Mouse (Mus musculus) CH12.LX (cell line): ENCODE results near the gene Lrrc28.

Experiments used
- CHD1 ChIP-seq: IDR thresholded peaks from 2 replicates; pipeline ENCODE4 v1.6.1; 2012; ENCODE audit warnings: low read depth, low read length, improper control_type of control experiment, inconsistent platforms
- CTCF ChIP-seq, 2 experiments: IDR thresholded peaks in 1 of 2; conservative IDR thresholded peaks in 1 of 2; 2 replicates each; pipeline ENCODE4 v1.5.1; 2011 to 2012; ENCODE audit warnings: low read depth in 2 of 2, low read length in 2 of 2, improper control_type of control experiment in 1 of 2, inconsistent platforms in 1 of 2, mild to moderate bottlenecking in 1 of 2, moderate library complexity in 1 of 2
- EP300 ChIP-seq: IDR thresholded peaks from 2 replicates; pipeline ENCODE4 v1.6.1; 2011; ENCODE audit warnings: low read length, improper control_type of control experiment
- HCFC1 ChIP-seq: IDR thresholded peaks from 2 replicates; pipeline ENCODE4 v1.6.1; 2012; ENCODE audit warnings: low read depth, mild to moderate bottlenecking, inconsistent platforms, low read length, improper control_type of control experiment
- JUN ChIP-seq: IDR thresholded peaks from 2 replicates; pipeline ENCODE4 v1.6.1; 2011; ENCODE audit warnings: low read depth, mild to moderate bottlenecking, low read length, improper control_type of control experiment, moderate library complexity; ENCODE audit not compliant: insufficient read depth
- KAT2A ChIP-seq: IDR thresholded peaks from 2 replicates; pipeline ENCODE4 v1.6.1; 2012; ENCODE audit warnings: low read length, improper control_type of control experiment, inconsistent platforms; ENCODE audit not compliant: insufficient replicate concordance
- MAFK ChIP-seq: IDR thresholded peaks from 2 replicates; pipeline ENCODE4 v1.6.1; 2011; ENCODE audit warnings: low read length, improper control_type of control experiment; ENCODE audit not compliant: insufficient replicate concordance
- NELFE ChIP-seq: IDR thresholded peaks from 2 replicates; pipeline ENCODE4 v1.6.1; 2011; ENCODE audit warnings: low read depth, low read length, improper control_type of control experiment
- NRF1 ChIP-seq: IDR thresholded peaks from 2 replicates; pipeline ENCODE4 v1.6.1; 2014; ENCODE audit warnings: low read depth, mild to moderate bottlenecking, inconsistent platforms, low read length, improper control_type of control experiment, moderate library complexity
- POLR2A ChIP-seq: IDR thresholded peaks from 2 replicates; pipeline ENCODE4 v1.6.1; 2011; ENCODE audit warnings: low read depth, mild to moderate bottlenecking, improper control_type of control experiment, low read length
- RCOR1 ChIP-seq: conservative IDR thresholded peaks from 2 replicates; pipeline ENCODE4 v1.6.1; 2012; ENCODE audit warnings: low read depth, mild to moderate bottlenecking, inconsistent platforms, low read length, improper control_type of control experiment
- SMC3 ChIP-seq: IDR thresholded peaks from 2 replicates; pipeline ENCODE4 v1.6.1; 2011; ENCODE audit warnings: low read depth, low read length, improper control_type of control experiment
- USF2 ChIP-seq: conservative IDR thresholded peaks from 2 replicates; pipeline ENCODE4 v1.6.1; 2011; ENCODE audit warnings: low read depth, low read length, improper control_type of control experiment
- ZNF384 ChIP-seq: IDR thresholded peaks from 2 replicates; pipeline ENCODE4 v1.6.1; 2012; ENCODE audit warnings: low read depth, low read length, improper control_type of control experiment, inconsistent platforms

GRCm38 (mm10) chr7:67562176-67562575, 82.9 kb downstream of the Lrrc28 start:
- TF ChIP-seq CTCF (conservative IDR thresholded peaks at IDR 0.05 in 1 of 2, IDR thresholded peaks at IDR 0.05 in 1 of 2; ENCODE audit: low read depth in 2 of 2, low read length in 2 of 2), result no peak
- no peak for TF ChIP-seq JUN
- TF ChIP-seq ZNF384, result no peak
- no peak for TF ChIP-seq KAT2A
- no peak for TF ChIP-seq POLR2A
- no peak for TF ChIP-seq EP300
- no peak for TF ChIP-seq MAFK
- TF ChIP-seq CHD1, result no peak
- no peak for TF ChIP-seq USF2
- TF ChIP-seq SMC3, result no peak
- TF ChIP-seq NRF1, result no peak
- TF ChIP-seq NELFE, result no peak
- no peak for TF ChIP-seq HCFC1
- TF ChIP-seq RCOR1, result no peak
